Mouse (Mus musculus) kidney, adult 2 months (tissue): ENCODE data around the gene Nploc4.

ENCODE experiments used
- CTCF ChIP-seq: fragments of 200-500 bp; conservative IDR thresholded peaks from 2 replicates; pipeline ENCODE4 v1.5.1; 2011; ENCODE audit warnings: low read depth, mild to moderate bottlenecking, control low read depth, low read length, moderate library complexity, mixed read lengths; ENCODE audit not compliant: insufficient read depth, insufficient read length
- POLR2A ChIP-seq: fragments of 200-500 bp; IDR thresholded peaks from one replicate; pipeline ENCODE4 v1.6.1; 2011; ENCODE audit warnings: low read depth, low read length, control low read depth

- no peak for TF ChIP-seq CTCF
- TF ChIP-seq POLR2A, result no peak
These were observed 81.1 kb downstream of the Nploc4 start for GRCm38 (mm10) chr11:120356319-120356840.
